Mouse (Mus musculus): Measurements from ENCODE around the gene Zfp426. TPM values are rescaled to one million over a fixed set of nuclear protein-coding genes. Genes with fewer than 3 reads are reported as not detected.

Gene Zfp426
- polyA plus RNA-seq, 1 experiment from 2014 or later, result 14.9 TPM

DNA sequence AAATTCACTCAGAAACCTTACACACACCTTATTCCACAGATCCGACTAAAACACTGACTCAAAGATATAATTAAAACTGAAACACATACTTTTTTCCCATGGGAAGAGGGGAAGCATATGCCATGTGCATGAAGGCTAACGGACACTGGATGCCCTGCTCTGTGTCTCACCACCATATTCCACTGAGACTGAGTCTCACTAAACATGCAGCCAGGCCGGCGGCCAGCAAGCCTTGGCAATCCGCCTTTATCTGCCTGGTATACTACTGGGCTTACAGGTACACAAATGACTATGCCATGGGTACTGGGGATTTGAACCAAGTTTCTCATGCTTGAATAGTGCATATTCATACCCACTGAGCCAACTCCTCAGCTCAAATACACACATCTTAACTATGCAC, 13.2 kb downstream of the Zfp426 start:
- no peak overlapping the region for H3K27ac ChIP-seq (ENCODE audit: low read depth, low read length)
- no peaks in the 10 kb centered on the region for H3K4me1 ChIP-seq (replicated peaks; ENCODE audit: control insufficient read depth, insufficient read depth, low read length)
- H3K4me2 ChIP-seq, result no peak overlapping the region
- no peak overlapping the region for H3K9ac ChIP-seq (ENCODE audit: low read depth, low read length)
- H3K27me3 ChIP-seq (replicated peaks; ENCODE audit: control insufficient read depth, insufficient read depth, low read length), result no peaks in the 10 kb centered on the region
- DNase-seq (ENCODE audit: low spot score), result no peak
- peaks cover 17% of the 10 kb centered on the region; the same call in 1 of the 2 replicates for H3K36me3 ChIP-seq (ENCODE audit: control insufficient read depth, insufficient read depth, low read length)
- no peaks in the 10 kb centered on the region for H3K9me3 ChIP-seq (ENCODE audit: control insufficient read depth, low read length)
- no peak overlapping the region for H3K4me3 ChIP-seq (ENCODE audit: low read depth, low read length)
- no peak for ATAC-seq (replicated peaks; ENCODE audit: low FRiP score)
- WGBS, result 92% methylated on average over 5 of the region's 5 CpGs

DNA sequence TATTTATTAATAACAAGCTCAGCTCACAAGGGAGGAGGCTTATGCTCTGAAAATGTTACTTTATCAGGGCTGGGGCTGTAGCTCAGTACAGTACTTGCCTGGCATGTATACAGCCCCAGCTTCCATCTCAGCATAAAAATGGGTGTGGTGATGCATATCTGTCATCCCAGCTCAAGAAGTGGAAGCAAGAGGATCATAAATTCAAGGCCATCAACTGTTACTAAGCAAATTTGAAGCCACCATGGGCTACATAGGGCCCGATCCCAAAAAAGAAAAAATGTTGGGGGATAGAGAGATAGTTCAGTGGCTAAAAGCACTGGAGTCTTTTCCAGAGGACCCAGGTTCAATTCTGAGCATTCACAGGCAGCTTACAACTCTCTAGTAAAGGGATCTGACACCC, 15.9 kb downstream of the Zfp426 start:
- no peaks in the 10 kb centered on the region for H3K27me3 ChIP-seq (replicated peaks; ENCODE audit: control insufficient read depth, insufficient read depth, low read length)
- no peaks in the 10 kb centered on the region for H3K9me3 ChIP-seq (ENCODE audit: control insufficient read depth, low read length)
- no peak overlapping the region for H3K4me2 ChIP-seq
- H3K4me1 ChIP-seq (replicated peaks; ENCODE audit: control insufficient read depth, insufficient read depth, low read length), result no peaks in the 10 kb centered on the region
- ATAC-seq (replicated peaks; ENCODE audit: low FRiP score) (no peak; the same call in 1 of the 2 replicates), DNase-seq (ENCODE audit: low spot score) (no peak)
- H3K36me3 ChIP-seq (ENCODE audit: control insufficient read depth, insufficient read depth, low read length), result peaks cover 19% of the 10 kb centered on the region
- 94% methylated on average over 1 of the region's 1 CpGs for WGBS
- H3K4me3 ChIP-seq (ENCODE audit: low read depth, low read length), result no peak overlapping the region
- no peak overlapping the region for H3K9ac ChIP-seq (ENCODE audit: low read depth, low read length)
- no peak overlapping the region for H3K27ac ChIP-seq (ENCODE audit: low read depth, low read length)

- ATAC-seq (replicated peaks; ENCODE audit: low FRiP score) (peak; percentile 62; the same call in 1 of the 2 replicates), DNase-seq (ENCODE audit: low spot score) (peak; percentile 43)
- WGBS, result 55% methylated on average over 7 of the region's 7 CpGs
- Histone ChIP-seq H3K9ac (ENCODE audit: low read depth, low read length) (no peak overlapping the region), H3K9me3 (ENCODE audit: control insufficient read depth, low read length) (peaks cover 5% of the 10 kb centered on the region; the same call in 1 of the 2 replicates), H3K4me2 (no peak overlapping the region), H3K4me1 (replicated peaks; ENCODE audit: control insufficient read depth, insufficient read depth, low read length) (no peaks in the 10 kb centered on the region), H3K27ac (ENCODE audit: low read depth, low read length) (no peak overlapping the region), H3K4me3 (ENCODE audit: low read depth, low read length) (no peak overlapping the region), H3K27me3 (replicated peaks; ENCODE audit: control insufficient read depth, insufficient read depth, low read length) (no peaks in the 10 kb centered on the region), H3K36me3 (ENCODE audit: control insufficient read depth, insufficient read depth, low read length) (peaks cover 31% of the 10 kb centered on the region)
Observed at GRCm38 (mm10) chr9:20466761-20467442, 25.6 kb downstream of the Zfp426 start.

GRCm38 (mm10) chr9:20459377-20460317, 32.9 kb downstream of the Zfp426 start, which contains the start of gene Zfp26:
Zfp26 (minus strand) TSS chr9:20460162.
- Histone ChIP-seq H3K4me2 (peak within 1 kb of the TSS; percentile 80), H3K36me3 (ENCODE audit: control insufficient read depth, insufficient read depth, low read length) (peaks cover 6% of the 10 kb centered on the region), H3K27me3 (replicated peaks; ENCODE audit: control insufficient read depth, insufficient read depth, low read length) (no peaks in the 10 kb centered on the region), H3K9ac (ENCODE audit: low read depth, low read length) (peak within 1 kb of the TSS; percentile 80), H3K9me3 (ENCODE audit: control insufficient read depth, low read length) (no peaks in the 10 kb centered on the region), H3K4me1 (replicated peaks; ENCODE audit: control insufficient read depth, insufficient read depth, low read length) (peaks cover 7% of the 10 kb centered on the region; the same call in 1 of the 2 replicates), H3K4me3 (ENCODE audit: low read depth, low read length) (peak within 1 kb of the TSS; percentile 79), H3K27ac (ENCODE audit: low read depth, low read length) (peak within 1 kb of the TSS; percentile 84)
- under 1% methylated on average over 48 of the region's 48 CpGs for WGBS
- ATAC-seq (replicated peaks; ENCODE audit: low FRiP score) (peak; percentile 92), DNase-seq (ENCODE audit: low spot score) (peak; percentile 83)

DNA sequence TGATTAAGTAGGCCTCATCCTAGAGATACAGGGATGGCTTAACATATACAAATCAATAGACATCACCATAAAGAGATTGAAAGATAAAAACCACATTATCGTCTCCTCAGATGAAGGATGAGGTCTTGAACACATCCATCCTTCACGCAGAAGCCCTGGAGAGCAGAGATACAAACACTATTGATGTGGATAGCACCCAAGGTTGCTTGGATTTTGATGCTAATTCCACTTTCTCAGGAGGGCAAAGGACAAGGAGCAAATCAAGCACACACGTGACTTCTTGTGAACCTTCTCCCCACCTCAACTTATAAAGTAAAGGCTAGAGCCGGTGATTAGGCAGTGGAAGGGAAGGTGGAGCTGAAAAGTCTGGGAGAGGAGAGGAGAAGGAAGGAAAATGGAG, 38.9 kb downstream of the Zfp426 start:
- 91% methylated on average over 4 of the region's 4 CpGs for WGBS
- no peak overlapping the region for H3K9ac ChIP-seq (ENCODE audit: low read depth, low read length)
- DNase-seq (ENCODE audit: low spot score), result no peak
- no peaks in the 10 kb centered on the region for H3K27me3 ChIP-seq (replicated peaks; ENCODE audit: control insufficient read depth, insufficient read depth, low read length)
- H3K9me3 ChIP-seq (ENCODE audit: control insufficient read depth, low read length), result no peaks in the 10 kb centered on the region
- peaks cover 15% of the 10 kb centered on the region for H3K36me3 ChIP-seq (ENCODE audit: control insufficient read depth, insufficient read depth, low read length)
- no peak overlapping the region for H3K4me3 ChIP-seq (ENCODE audit: low read depth, low read length)
- H3K27ac ChIP-seq (ENCODE audit: low read depth, low read length), result no peak overlapping the region
- H3K4me2 ChIP-seq, result no peak overlapping the region
- no peak for ATAC-seq (replicated peaks; ENCODE audit: low FRiP score)
- H3K4me1 ChIP-seq (replicated peaks; ENCODE audit: control insufficient read depth, insufficient read depth, low read length), result peaks cover 3% of the 10 kb centered on the region; the same call in 1 of the 2 replicates

- no peak for ATAC-seq (replicated peaks; ENCODE audit: low FRiP score)
- Histone ChIP-seq H3K4me2 (no peak overlapping the region), H3K9me3 (ENCODE audit: control insufficient read depth, low read length) (no peaks in the 10 kb centered on the region), H3K36me3 (ENCODE audit: control insufficient read depth, insufficient read depth, low read length) (peaks cover 22% of the 10 kb centered on the region), H3K9ac (ENCODE audit: low read depth, low read length) (no peak overlapping the region), H3K4me3 (ENCODE audit: low read depth, low read length) (no peak overlapping the region), H3K27ac (ENCODE audit: low read depth, low read length) (no peak overlapping the region), H3K27me3 (replicated peaks; ENCODE audit: control insufficient read depth, insufficient read depth, low read length) (no peaks in the 10 kb centered on the region), H3K4me1 (replicated peaks; ENCODE audit: control insufficient read depth, insufficient read depth, low read length) (no peaks in the 10 kb centered on the region)
- DNase-seq (ENCODE audit: low spot score), result no peak
- WGBS, result 94% methylated on average over 1 of the region's 1 CpGs
Observed at GRCm38 (mm10) chr9:20451493-20451892, 41.1 kb downstream of the Zfp426 start.

DNA sequence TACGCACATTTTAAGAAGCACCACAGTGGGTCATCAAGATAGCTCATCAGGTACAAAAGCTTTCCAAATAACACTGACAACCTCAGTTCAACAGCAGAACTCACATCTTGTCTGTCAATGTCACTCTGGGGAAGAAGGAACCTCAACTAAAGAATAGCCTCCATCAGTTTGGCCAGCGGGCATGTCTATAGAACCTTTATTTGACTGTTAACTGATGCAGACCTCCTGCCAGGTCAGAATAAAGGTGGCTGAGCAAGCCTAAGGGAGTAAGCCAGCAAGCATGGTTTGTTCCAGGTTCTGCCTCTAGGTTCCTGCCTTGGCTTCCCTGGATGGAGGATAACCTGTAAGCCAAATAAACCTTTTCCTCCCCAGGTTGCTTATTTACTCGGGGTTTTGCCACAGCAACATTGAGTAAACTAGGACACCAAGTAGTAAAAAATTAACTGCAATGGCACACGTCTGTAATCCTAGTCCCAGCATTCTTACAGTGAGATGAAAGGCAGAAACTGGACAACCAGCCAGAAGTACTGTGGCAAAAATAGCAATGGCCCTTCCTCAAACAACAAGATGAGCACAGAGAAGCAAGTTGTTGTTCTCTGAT, 49.3 kb downstream of the Zfp426 start:
- peaks cover 5% of the 10 kb centered on the region for H3K9me3 ChIP-seq (ENCODE audit: control insufficient read depth, low read length)
- H3K4me2 ChIP-seq, result no peak overlapping the region
- H3K27ac ChIP-seq (ENCODE audit: low read depth, low read length), result no peak overlapping the region
- no peaks in the 10 kb centered on the region for H3K4me1 ChIP-seq (replicated peaks; ENCODE audit: control insufficient read depth, insufficient read depth, low read length)
- ATAC-seq (replicated peaks; ENCODE audit: low FRiP score) (no peak), DNase-seq (ENCODE audit: low spot score) (no peak)
- 89% methylated on average over 4 of the region's 4 CpGs for WGBS
- peaks cover 50% of the 10 kb centered on the region for H3K36me3 ChIP-seq (ENCODE audit: control insufficient read depth, insufficient read depth, low read length)
- H3K27me3 ChIP-seq (replicated peaks; ENCODE audit: control insufficient read depth, insufficient read depth, low read length), result no peaks in the 10 kb centered on the region
- H3K4me3 ChIP-seq (ENCODE audit: low read depth, low read length), result no peak overlapping the region
- no peak overlapping the region for H3K9ac ChIP-seq (ENCODE audit: low read depth, low read length)

DNA sequence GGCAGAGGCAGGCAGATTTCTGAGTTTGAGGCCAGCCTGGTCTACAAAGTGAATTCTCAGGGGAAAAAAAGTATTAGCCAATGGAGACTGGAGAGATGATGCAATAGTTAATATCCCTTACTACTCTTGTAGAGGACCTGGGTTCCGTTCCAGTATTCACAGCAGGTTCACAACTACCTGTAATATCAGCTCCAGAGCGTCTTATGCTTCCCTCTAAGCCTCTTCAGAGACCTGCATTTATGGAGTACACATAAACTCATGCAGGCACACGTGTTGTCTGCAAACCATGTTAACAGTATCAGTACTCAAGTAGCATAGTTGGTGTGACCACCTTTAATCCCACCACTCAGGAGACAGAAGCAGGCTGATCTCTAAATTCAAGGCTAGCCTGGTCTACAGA, 62.5 kb downstream of the Zfp426 start:
- WGBS, result 79% methylated on average over 3 of the region's 3 CpGs
- H3K27ac ChIP-seq (ENCODE audit: low read depth, low read length), result no peak overlapping the region

More for the DNA sequence above, 62.5 kb downstream of the Zfp426 start:
- Histone ChIP-seq H3K4me1 (replicated peaks; ENCODE audit: control insufficient read depth, insufficient read depth, low read length) (no peaks in the 10 kb centered on the region), H3K36me3 (ENCODE audit: control insufficient read depth, insufficient read depth, low read length) (no peaks in the 10 kb centered on the region), H3K4me3 (ENCODE audit: low read depth, low read length) (no peak overlapping the region), H3K9ac (ENCODE audit: low read depth, low read length) (no peak overlapping the region), H3K9me3 (ENCODE audit: control insufficient read depth, low read length) (no peaks in the 10 kb centered on the region), H3K27me3 (replicated peaks; ENCODE audit: control insufficient read depth, insufficient read depth, low read length) (no peaks in the 10 kb centered on the region), H3K4me2 (no peak overlapping the region)
- no peak for DNase-seq (ENCODE audit: low spot score)
- no peak for ATAC-seq (replicated peaks; ENCODE audit: low FRiP score)

Data from liver, embryonic 11.5 days (tissue).